Comparison of ENCODE assay signal across 9 mouse cellular contexts in the genomic region with DNA sequence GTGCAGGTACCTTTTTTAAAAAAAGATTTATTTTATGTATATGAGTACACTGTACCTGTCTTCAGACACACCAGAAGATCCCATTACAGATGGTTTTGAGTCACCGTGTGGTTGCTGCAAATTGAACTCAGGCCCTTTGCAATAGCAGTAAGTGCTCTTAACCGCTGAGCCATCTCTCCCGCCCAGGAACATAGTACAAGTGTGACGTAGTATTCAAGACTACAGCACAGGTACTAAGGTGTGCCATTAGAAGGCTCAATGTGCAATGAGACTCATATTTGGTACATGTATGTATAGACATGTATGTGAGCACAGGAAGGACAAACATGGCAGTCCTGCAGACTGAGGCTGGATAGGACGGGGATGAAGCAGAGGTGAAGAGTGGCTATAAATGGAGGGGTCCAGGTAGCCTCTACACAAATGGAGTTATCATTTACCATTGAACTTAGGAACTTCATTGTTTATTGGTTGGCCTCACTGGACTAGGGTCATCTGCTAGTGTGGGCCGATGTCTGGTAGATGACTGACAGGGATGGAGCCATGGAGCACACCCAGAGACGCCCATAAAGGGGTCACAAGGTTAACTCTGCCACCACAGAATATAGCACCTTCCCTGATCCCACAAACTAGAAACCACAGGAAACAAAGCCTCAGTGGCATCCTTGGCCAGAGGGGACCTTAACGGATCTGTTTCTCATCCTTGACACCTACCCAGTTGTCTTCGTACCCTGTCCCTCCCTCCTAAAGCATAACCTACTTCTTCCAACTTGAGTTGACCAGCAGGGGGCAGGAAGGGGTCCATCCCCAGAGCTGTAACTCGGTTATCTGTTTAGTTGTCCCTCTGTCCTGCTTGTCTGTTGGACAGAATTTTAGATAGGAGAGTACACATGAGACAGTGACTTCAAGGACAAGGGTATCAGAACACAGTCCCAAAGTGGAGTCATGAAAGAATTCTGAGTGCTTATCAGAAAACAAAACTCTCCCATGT. TPM values are rescaled to one million over a fixed set of nuclear protein-coding genes. Genes with fewer than 3 reads are reported as not detected.
A peak's percentile ranks its signal among the peaks of the same experiment; 100 is the strongest.
DNase-seq lines count a peak whose midpoint lies in the region; TF ChIP-seq lines count a peak whose summit lies in the region.
"Had no signal": no experiment of that assay in that cellular context is flagged by ENCODE, and none has a peak within 500 bp of the region (broad histone marks: within the 10 kb centered on the region; RNA-seq: fewer than 3 reads in every experiment).

No protein-coding gene starts in this region.

- H3K27ac ChIP-seq in left cerebral cortex, adult 2 months: no peak overlapping the region
- no peak overlapping the region for H3K27ac ChIP-seq in cortical plate, adult 2 months (ENCODE audit: insufficient read depth, low read length)
- H3K27ac ChIP-seq: heart, embryonic 15.5 days had no signal

- TF ChIP-seq CTCF in left cerebral cortex, adult 2 months (IDR thresholded peaks at IDR 0.05): peak; percentile 36
- peak; percentile 31; the same call in 1 of the 2 replicates for TF ChIP-seq CTCF in cortical plate, adult 2 months (IDR thresholded peaks at IDR 0.05; ENCODE audit: extremely low read depth, insufficient read depth, low read length)

- H3K4me3 ChIP-seq in left cerebral cortex, adult 2 months: no peak overlapping the region
- H3K4me3 ChIP-seq in cortical plate, adult 2 months (ENCODE audit: insufficient read depth, low read length): no peak overlapping the region
- H3K4me3 ChIP-seq: heart, embryonic 15.5 days had no signal

- TF ChIP-seq POLR2A in cortical plate, adult 2 months (IDR thresholded peaks at IDR 0.05; ENCODE audit: extremely low read depth, insufficient read depth, low read length): no peak

- intact Hi-C loops in left cerebral cortex, adult 2 months (cut with DNase I): loop anchor here (5.0 kb wide), 3 partner anchors 95 to 585 kb away; partner anchors contain the start of gene Exoc3

- peak; percentile 5 for DNase-seq in embryo, embryonic 10.5 days (ENCODE audit: low spot score)
- DNase-seq in embryo, embryonic 11 days: no peak
- DNase-seq in left cerebral cortex, adult 2 months (ENCODE audit: extremely low spot score in 1 of 2, low spot score in 2 of 2): no peak
- no peak for DNase-seq in left cerebral cortex, adult 8-10 months (ENCODE audit: low spot score in 2 of 2)
- peak; percentile 30 for DNase-seq in 416B (ENCODE audit: low read depth)
- no peak for DNase-seq in urinary bladder, adult 18-20 months (ENCODE audit: low spot score in 2 of 2)
- DNase-seq in lung, postnatal 14 days: no peak

- H3K4me1 ChIP-seq in cortical plate, adult 2 months (ENCODE audit: control insufficient read depth, insufficient read depth, low read length): no peaks in the 10 kb centered on the region
- H3K4me1 ChIP-seq: heart, embryonic 15.5 days had no signal

RNA-seq across cellular contexts. Expression of gene Ahrr, which starts 10.2 kb away (rescaled TPM):
- total RNA-seq in left cerebral cortex, adult 2 months (2021): 1 to 10 TPM in 1 of 2 experiments, under 1 TPM in 1; 0.33 to 1.3 TPM
- 1 to 10 TPM in 3 of 4 experiments, under 1 TPM in 1; 0.85 to 2.0 (median 1.2) TPM for total RNA-seq in left cerebral cortex, adult 8-10 months (2022)
- 0.85 and 1.1 TPM in 2 replicates for polyA plus RNA-seq in cortical plate, adult 2 months (2012; rRNA removed)

RNA-seq across cellular contexts. Expression of gene Pdcd6, which starts 15.0 kb away (rescaled TPM):
- 10 to 100 TPM; 85.0 to 87.6 TPM for total RNA-seq in left cerebral cortex, adult 2 months (2021)
- total RNA-seq in left cerebral cortex, adult 8-10 months (2022): 10 to 100 TPM; 80.1 to 87.1 (median 82.4) TPM
- 139 and 150 TPM in 2 replicates for polyA plus RNA-seq in cortical plate, adult 2 months (2012; rRNA removed)

RNA-seq across cellular contexts. Expression of gene Sdha, which starts 47.7 kb away (rescaled TPM):
- total RNA-seq in left cerebral cortex, adult 2 months (2021): 100 to 1,000 TPM; 334 to 341 TPM
- 100 to 1,000 TPM; 345 to 381 (median 357) TPM for total RNA-seq in left cerebral cortex, adult 8-10 months (2022)
- 300 TPM in 2 replicates for polyA plus RNA-seq in cortical plate, adult 2 months (2012; rRNA removed)

RNA-seq across cellular contexts. Expression of gene Ccdc127, which starts 47.8 kb away (rescaled TPM):
- 10 to 100 TPM; 86.4 to 92.3 TPM for total RNA-seq in left cerebral cortex, adult 2 months (2021)
- total RNA-seq in left cerebral cortex, adult 8-10 months (2022): 10 to 100 TPM; 78.1 to 94.3 (median 82.4) TPM
- 34.5 and 34.7 TPM in 2 replicates for polyA plus RNA-seq in cortical plate, adult 2 months (2012; rRNA removed)

Comparison
In these comparisons a context has a peak if more than half of its experiments do, and no peak if none do; other contexts are left out.
1. DNase-seq: peak in embryo, embryonic 10.5 days (single experiment) and 416B (single experiment); none in embryo, embryonic 11 days (single experiment), left cerebral cortex, adult 2 months (0 of 2), left cerebral cortex, adult 8-10 months (0 of 2), urinary bladder, adult 18-20 months (0 of 2) and lung, postnatal 14 days (single experiment).